In the genomic region with DNA sequence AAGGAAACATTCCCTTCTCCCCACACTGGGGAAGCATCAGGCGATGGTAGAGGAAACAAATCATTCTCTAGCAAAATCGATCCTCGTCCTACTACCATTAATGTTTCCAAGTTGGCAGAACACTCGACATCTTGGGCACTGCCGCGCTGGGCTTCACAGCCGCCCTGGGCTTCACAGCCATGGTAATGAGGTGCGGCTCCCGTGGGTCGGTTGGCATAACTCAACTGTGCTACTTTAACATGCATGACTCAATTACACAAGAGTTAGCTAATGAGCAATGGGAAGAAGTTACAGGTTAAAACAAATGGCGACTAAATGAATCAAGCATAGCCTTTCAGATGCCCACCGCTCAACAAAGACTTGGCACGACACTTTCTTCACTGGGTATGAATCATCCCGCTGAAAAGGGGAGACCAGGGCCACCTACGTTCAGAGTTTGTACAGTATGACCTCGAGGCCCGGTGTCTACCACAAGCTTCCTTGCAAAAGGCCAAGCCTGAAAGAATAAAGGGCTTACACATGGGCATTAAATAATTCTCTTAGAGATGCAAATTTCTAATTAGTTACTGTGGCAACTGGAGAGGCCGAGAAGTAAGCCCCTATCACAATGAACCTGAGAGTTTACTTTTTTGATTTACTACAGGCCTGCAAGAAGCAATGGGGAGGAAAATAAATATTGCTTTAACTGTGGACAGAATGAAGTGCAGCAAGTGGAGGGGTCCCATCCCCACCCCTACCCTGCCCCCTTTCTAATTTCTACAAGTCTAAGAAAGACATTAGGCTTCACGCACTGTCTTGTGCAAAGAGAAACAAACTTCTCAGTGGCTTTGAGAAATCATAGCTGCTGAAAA, we compare ENCODE assay signal across 27 mouse cellular contexts. TPM values are rescaled to one million over a fixed set of nuclear protein-coding genes. Genes with fewer than 3 reads are reported as not detected.
DNase-seq lines count a peak whose midpoint lies in the region; ATAC-seq and TF ChIP-seq lines count a peak whose summit lies in the region.
"Had no signal": no experiment of that assay in that cellular context is flagged by ENCODE, and none has a peak within 500 bp of the region (broad histone marks: within the 10 kb centered on the region; RNA-seq: fewer than 3 reads in every experiment).

No protein-coding gene starts in this region.

- H3K27ac ChIP-seq in hindbrain, embryonic 12.5 days = no peak overlapping the region
- no peak overlapping the region for H3K27ac ChIP-seq in hindbrain, embryonic 10.5 days
- no peak overlapping the region for H3K27ac ChIP-seq in forebrain, postnatal 0 days (ENCODE audit: low read depth, low read length)
- H3K27ac ChIP-seq in neural tube, embryonic 12.5 days = no peak overlapping the region
- H3K27ac ChIP-seq: kidney, postnatal 0 days; limb, embryonic 13.5 days; liver, embryonic 14.5 days; lung, embryonic 15.5 days; macrophage had no signal

- peaks cover 44% of the 10 kb centered on the region for H3K27me3 ChIP-seq in hindbrain, embryonic 12.5 days
- H3K27me3 ChIP-seq in hindbrain, embryonic 10.5 days (ENCODE audit: insufficient read depth, poor library complexity, severe bottlenecking) = peaks cover 22% of the 10 kb centered on the region
- no peaks in the 10 kb centered on the region for H3K27me3 ChIP-seq in forebrain, postnatal 0 days (ENCODE audit: insufficient read depth, low read length)
- H3K27me3 ChIP-seq in neural tube, embryonic 12.5 days (replicated peaks) = peaks cover 73% of the 10 kb centered on the region
- H3K27me3 ChIP-seq: limb, embryonic 13.5 days; lung, embryonic 15.5 days had no signal

- no peaks in the 10 kb centered on the region for H3K4me1 ChIP-seq in hindbrain, embryonic 12.5 days
- 0 out of 2 replicates have a peak, but pooled peaks cover 8% of the 10 kb centered on the region for H3K4me1 ChIP-seq in hindbrain, embryonic 10.5 days (replicated peaks)
- no peaks in the 10 kb centered on the region for H3K4me1 ChIP-seq in forebrain, postnatal 0 days (ENCODE audit: insufficient read depth)
- peaks cover 2% of the 10 kb centered on the region for H3K4me1 ChIP-seq in neural tube, embryonic 12.5 days
- H3K4me1 ChIP-seq: limb, embryonic 13.5 days; lung, embryonic 15.5 days had no signal

- no peaks in the 10 kb centered on the region for H3K36me3 ChIP-seq in hindbrain, embryonic 12.5 days
- H3K36me3 ChIP-seq in hindbrain, embryonic 10.5 days = no peaks in the 10 kb centered on the region
- no peaks in the 10 kb centered on the region for H3K36me3 ChIP-seq in forebrain, postnatal 0 days (ENCODE audit: insufficient read depth)
- H3K36me3 ChIP-seq in neural tube, embryonic 12.5 days = no peaks in the 10 kb centered on the region
- H3K36me3 ChIP-seq: limb, embryonic 13.5 days; lung, embryonic 15.5 days had no signal

- peak; percentile 54 for ATAC-seq in hindbrain, embryonic 12.5 days (ENCODE audit: low FRiP score)
- peak; percentile 56 for ATAC-seq in forebrain, postnatal 0 days
- peak; percentile 95 for ATAC-seq in neural tube, embryonic 12.5 days (ENCODE audit: low FRiP score, low read depth)
- no peak for ATAC-seq in cerebellum, adult (ENCODE audit: insufficient number of reproducible peaks, low FRiP score, low TSS enrichment)
- ATAC-seq: intestine, embryonic 16.5 days had no signal

- TF ChIP-seq CTCF in forebrain, postnatal 0 days (IDR thresholded peaks at IDR 0.05; ENCODE audit: low read depth) = no peak

- no peaks in the 10 kb centered on the region for H3K9me3 ChIP-seq in hindbrain, embryonic 12.5 days (replicated peaks)
- H3K9me3 ChIP-seq in hindbrain, embryonic 10.5 days = no peaks in the 10 kb centered on the region
- H3K9me3 ChIP-seq in forebrain, postnatal 0 days (ENCODE audit: low read length) = no peaks in the 10 kb centered on the region
- no peaks in the 10 kb centered on the region for H3K9me3 ChIP-seq in neural tube, embryonic 12.5 days
- H3K9me3 ChIP-seq: limb, embryonic 13.5 days; lung, embryonic 15.5 days had no signal

- no peak overlapping the region for H3K9ac ChIP-seq in hindbrain, embryonic 12.5 days
- no peak overlapping the region for H3K9ac ChIP-seq in forebrain, postnatal 0 days
- H3K9ac ChIP-seq in neural tube, embryonic 12.5 days = no peak overlapping the region
- H3K9ac ChIP-seq: limb, embryonic 13.5 days; liver, embryonic 14.5 days; lung, embryonic 15.5 days had no signal

- no peak overlapping the region for H3K4me2 ChIP-seq in hindbrain, embryonic 12.5 days (replicated peaks)
- no peak overlapping the region for H3K4me2 ChIP-seq in forebrain, postnatal 0 days (ENCODE audit: low read depth)
- no peak overlapping the region for H3K4me2 ChIP-seq in neural tube, embryonic 12.5 days (replicated peaks)
- H3K4me2 ChIP-seq: limb, embryonic 13.5 days; lung, embryonic 15.5 days had no signal

- no peak overlapping the region for H3K4me3 ChIP-seq in hindbrain, embryonic 12.5 days
- H3K4me3 ChIP-seq in hindbrain, embryonic 10.5 days = no peak overlapping the region
- H3K4me3 ChIP-seq in forebrain, postnatal 0 days (ENCODE audit: low read depth, low read length) = no peak overlapping the region
- no peak overlapping the region for H3K4me3 ChIP-seq in neural tube, embryonic 12.5 days
- H3K4me3 ChIP-seq: limb, embryonic 13.5 days; lung, embryonic 15.5 days had no signal

- 61% methylated on average over 19 of the region's 19 CpGs for WGBS in hindbrain, embryonic 12.5 days
- 78% methylated on average over 19 of the region's 19 CpGs for WGBS in hindbrain, embryonic 10.5 days
- WGBS in forebrain, postnatal 0 days = 17% methylated on average over 19 of the region's 19 CpGs
- WGBS in neural tube, embryonic 12.5 days = 41% methylated on average over 19 of the region's 19 CpGs

- DNase-seq in hindbrain, embryonic 10.5 days (ENCODE audit: low spot score) = no peak
- DNase-seq in R1 (ENCODE audit: low read depth, low spot score) = peak; percentile 45
- DNase-seq in forebrain, postnatal 0 days = no peak
- no peak for DNase-seq in cerebellum, postnatal 25 days
- DNase-seq in ovary, postnatal 36 days (ENCODE audit: low spot score) = no peak
- DNase-seq: cerebellum, adult 8-10 months; gastrocnemius, postnatal 25 days; retina, postnatal 1 day had no signal

RNA-seq across cellular contexts. Expression of gene Olig3, which starts 38.1 kb away (rescaled TPM):
- polyA plus RNA-seq in hindbrain, embryonic 12.5 days (2016; fragmentation: Nextera tagmentation; extraction: Ambion mirVana) = 40.8 and 46.1 TPM in 2 replicates
- polyA plus RNA-seq in hindbrain, embryonic 10.5 days (2016; fragmentation: Nextera tagmentation; extraction: Ambion mirVana) = 82.0 and 99.1 TPM in 2 replicates
- total RNA-seq in forebrain, postnatal 0 days (2014; rRNA removed) = 0.08 TPM in 1 of 2 replicates, not detected in the other
- 0.06 and 0.65 TPM in 2 replicates for polyA plus RNA-seq in forebrain, postnatal 0 days (2015; fragmentation: Nextera tagmentation; extraction: Ambion mirVana)
- polyA plus RNA-seq in neural tube, embryonic 12.5 days (2016; fragmentation: Nextera tagmentation; extraction: Ambion mirVana) = 35.7 and 44.0 TPM in 2 replicates
- total RNA-seq: adrenal gland, adult 18-20 months; adrenal gland, postnatal 4 days; gastrocnemius, postnatal 25 days; hematopoietic stem cell, adult 5-6 weeks; layer of hippocampus, postnatal 25 days; left cerebral cortex, postnatal 14 days; MEL; monocyte, adult 5-6 weeks had no signal
- polyA plus RNA-seq: cortical plate, adult 2 months; heart, embryonic 16.5 days; intestine, embryonic 16.5 days; kidney, postnatal 0 days; limb, embryonic 13.5 days; liver, embryonic 14.5 days; lung, embryonic 15.5 days; macrophage; small intestine, adult 2 months had no signal

Comparison
In these comparisons a context has a peak if more than half of its experiments do, and no peak if none do; other contexts are left out.
1. RNA of gene Olig3, which starts 38.1 kb away (polyA plus RNA-seq): 82.0 to 99.1 TPM in hindbrain, embryonic 10.5 days, 40.8 to 46.1 TPM in hindbrain, embryonic 12.5 days and 35.7 to 44.0 TPM in neural tube, embryonic 12.5 days; 0.06 to 0.65 TPM in forebrain, postnatal 0 days; every median in the first group is over 10 times any median in the second.